Mouse (Mus musculus): ENCODE results near the gene Gnl1.
"Not testable (repeated sequence)": the region's sequence is repeated elsewhere in the genome, so short reads cannot be mapped to it uniquely, and the experiment has no call there.

Gnl1 gene

GRCm38 (mm10) chr17:35979401-35980362 lies at the start of gene Gnl1, which contains the start of gene Prr3:
Gnl1 (plus strand) TSS chr17:35979851.
Prr3 (minus strand) TSS chr17:35980236.
- peak; percentile 81 for DNase-seq (ENCODE audit: low read depth, low spot score)

- no peak for DNase-seq (ENCODE audit: low read depth, low spot score)
These were observed 49.0 kb upstream of the Gnl1 start for GRCm38 (mm10) chr17:35930627-35931026.

- DNase-seq (ENCODE audit: low read depth, low spot score): no peak
These were observed 47.0 kb upstream of the Gnl1 start for GRCm38 (mm10) chr17:35932608-35933007.

GRCm38 (mm10) chr17:35935763-35936162 lies 43.9 kb upstream of the Gnl1 start:
- DNase-seq (ENCODE audit: low read depth, low spot score): not testable (repeated sequence)

GRCm38 (mm10) chr17:35937700-35938348 lies 41.8 kb upstream of the Gnl1 start:
- DNase-seq (ENCODE audit: low read depth, low spot score): no peak

GRCm38 (mm10) chr17:35939108-35939507 lies 40.5 kb upstream of the Gnl1 start:
- DNase-seq (ENCODE audit: low read depth, low spot score): no peak

GRCm38 (mm10) chr17:35939941-35940340 lies 39.7 kb upstream of the Gnl1 start:
- DNase-seq (ENCODE audit: low read depth, low spot score): no peak

GRCm38 (mm10) chr17:35950946-35951345 lies 28.7 kb upstream of the Gnl1 start:
- DNase-seq (ENCODE audit: low read depth, low spot score): not testable (repeated sequence)

GRCm38 (mm10) chr17:35952559-35952958 lies 27.1 kb upstream of the Gnl1 start:
- not testable (repeated sequence) for DNase-seq (ENCODE audit: low read depth, low spot score)

- DNase-seq (ENCODE audit: low read depth, low spot score): no peak
These were observed 25.0 kb upstream of the Gnl1 start for GRCm38 (mm10) chr17:35954665-35955064.

- no peak for DNase-seq (ENCODE audit: low read depth, low spot score)
These were observed 21.0 kb upstream of the Gnl1 start for GRCm38 (mm10) chr17:35958533-35959223.

GRCm38 (mm10) chr17:35963279-35963678 lies 16.4 kb upstream of the Gnl1 start:
- no peak for DNase-seq (ENCODE audit: low read depth, low spot score)

- no peak for DNase-seq (ENCODE audit: low read depth, low spot score)
These were observed 12.0 kb upstream of the Gnl1 start for GRCm38 (mm10) chr17:35967621-35968020.

GRCm38 (mm10) chr17:35969418-35970389 lies 9.9 kb upstream of the Gnl1 start, which contains the start of gene Abcf1:
Abcf1 (minus strand) TSS chr17:35969761.
- peak; percentile 95 for DNase-seq (ENCODE audit: low read depth, low spot score)

- DNase-seq (ENCODE audit: low read depth, low spot score): no peak
These were observed 7.5 kb upstream of the Gnl1 start for GRCm38 (mm10) chr17:35972131-35972530.

- no peak for DNase-seq (ENCODE audit: low read depth, low spot score)
These were observed 745 bp upstream of the Gnl1 start for GRCm38 (mm10) chr17:35978811-35979400.

- no peak for DNase-seq (ENCODE audit: low read depth, low spot score)
These were observed 708 bp downstream of the Gnl1 start for GRCm38 (mm10) chr17:35980363-35980754.

GRCm38 (mm10) chr17:35981776-35982175 lies 2.1 kb downstream of the Gnl1 start:
- DNase-seq (ENCODE audit: low read depth, low spot score): no peak

GRCm38 (mm10) chr17:35991781-35992180 lies 12.1 kb downstream of the Gnl1 start:
- no peak for DNase-seq (ENCODE audit: low read depth, low spot score)

- peak; percentile 74 for DNase-seq (ENCODE audit: low read depth, low spot score)
These were observed 14.0 kb downstream of the Gnl1 start for GRCm38 (mm10) chr17:35993675-35994074.
